Mouse (Mus musculus) bone marrow, adult 2 months (tissue): ENCODE results near the gene Rbl1.

Experiments used
- CTCF ChIP-seq: fragments of 200-500 bp; IDR thresholded peaks from 2 replicates; pipeline ENCODE4 v1.5.1; 2011; ENCODE audit warnings: low read length, control low read depth; ENCODE audit not compliant: control insufficient read depth, insufficient read depth
- POLR2A ChIP-seq: fragments of 200-500 bp; IDR thresholded peaks from 2 replicates; pipeline ENCODE4 v1.6.1; 2011; ENCODE audit warnings: low read depth, mild to moderate bottlenecking, control low read depth, low read length, borderline replicate concordance; ENCODE audit not compliant: control insufficient read depth

GRCm38 (mm10) chr2:157132686-157133540, 71.4 kb downstream of the Rbl1 start:
- TF ChIP-seq POLR2A (no peak), CTCF (no peak)
